Mouse (Mus musculus) MN1 (cell line): ENCODE results near the gene Bri3.
A peak's percentile ranks its signal among the peaks of the same experiment; 100 is the strongest.

Experiments
- DNase-seq: peaks from one replicate; pipeline ENCODE4 v3.0.0-alpha.2; 2016; ENCODE audit warnings: low spot score

The Bri3 gene

GRCm38 (mm10) chr5:144263082-144263481 is 18.8 kb downstream of the Bri3 start:
- no peak for DNase-seq

- no peak for DNase-seq
Measured at GRCm38 (mm10) chr5:144263496-144263895, 19.3 kb downstream of the Bri3 start.

GRCm38 (mm10) chr5:144267535-144268241 is 23.5 kb downstream of the Bri3 start:
- DNase-seq, result peak; percentile 92

- no peak for DNase-seq
Measured at GRCm38 (mm10) chr5:144269926-144270325, 25.7 kb downstream of the Bri3 start.

- no peak for DNase-seq
Measured at GRCm38 (mm10) chr5:144270420-144270819, 26.2 kb downstream of the Bri3 start.

GRCm38 (mm10) chr5:144271118-144271517 is 26.9 kb downstream of the Bri3 start:
- DNase-seq, result no peak

GRCm38 (mm10) chr5:144271772-144272171 is 27.5 kb downstream of the Bri3 start:
- DNase-seq, result no peak

GRCm38 (mm10) chr5:144274904-144275303 is 30.7 kb downstream of the Bri3 start:
- DNase-seq, result no peak

GRCm38 (mm10) chr5:144276898-144277630 is 32.8 kb downstream of the Bri3 start:
- DNase-seq, result no peak

GRCm38 (mm10) chr5:144278374-144278960 is 34.2 kb downstream of the Bri3 start:
- DNase-seq, result no peak

- DNase-seq, result no peak
Measured at GRCm38 (mm10) chr5:144279081-144279541, 34.9 kb downstream of the Bri3 start.

- DNase-seq, result no peak
Measured at GRCm38 (mm10) chr5:144279926-144280325, 35.7 kb downstream of the Bri3 start.

- DNase-seq, result peak; percentile 7
Measured at GRCm38 (mm10) chr5:144282470-144283260, 38.4 kb downstream of the Bri3 start.

- DNase-seq, result peak; percentile 27
Measured at GRCm38 (mm10) chr5:144283551-144284031, 39.4 kb downstream of the Bri3 start.

- no peak for DNase-seq
Measured at GRCm38 (mm10) chr5:144284599-144284998, 40.4 kb downstream of the Bri3 start.

GRCm38 (mm10) chr5:144286591-144287266 is 42.5 kb downstream of the Bri3 start:
- DNase-seq, result no peak

- no peak for DNase-seq
Measured at GRCm38 (mm10) chr5:144287267-144287820, 43.1 kb downstream of the Bri3 start.

GRCm38 (mm10) chr5:144288391-144288790 is 44.2 kb downstream of the Bri3 start:
- DNase-seq, result no peak

- DNase-seq, result peak; percentile 82
Measured at GRCm38 (mm10) chr5:144289769-144290440, 45.7 kb downstream of the Bri3 start.

GRCm38 (mm10) chr5:144294908-144295307 is 50.7 kb downstream of the Bri3 start:
- no peak for DNase-seq
